Mouse (Mus musculus): ENCODE measurements around the gene Krt12. TPM values are rescaled to one million over a fixed set of nuclear protein-coding genes. Genes with fewer than 3 reads are reported as not detected.

The Krt12 gene
- polyA plus RNA-seq, 1 experiment from 2014 or later = not detected

GRCm38 (mm10) chr11:99416902-99417301 is 5.2 kb downstream of the Krt12 start:
- Histone ChIP-seq H3K9me3 (replicated peaks; ENCODE audit: control insufficient read depth, low read length) (no peaks in the 10 kb centered on the region), H3K9ac (ENCODE audit: low read depth, low read length) (no peak overlapping the region), H3K36me3 (ENCODE audit: control insufficient read depth, insufficient read depth, low read length) (no peaks in the 10 kb centered on the region), H3K4me3 (ENCODE audit: low read depth, low read length) (no peak overlapping the region), H3K27me3 (ENCODE audit: control insufficient read depth, insufficient read depth, low read length) (peaks cover 4% of the 10 kb centered on the region; the same call in 1 of the 2 replicates), H3K27ac (ENCODE audit: low read depth, low read length) (no peak overlapping the region), H3K4me2 (no peak overlapping the region), H3K4me1 (ENCODE audit: control insufficient read depth, insufficient read depth, low read length) (no peaks in the 10 kb centered on the region)
- WGBS (ENCODE audit: insufficient replicate concordance) = 81% methylated on average over 13 of the region's 13 CpGs
- ATAC-seq (replicated peaks; ENCODE audit: insufficient number of reproducible peaks, low FRiP score, low TSS enrichment) = no peak

- 81% methylated on average over 13 of the region's 13 CpGs for WGBS (ENCODE audit: insufficient replicate concordance)
Observed at GRCm38 (mm10) chr11:99414463-99415147, 7.5 kb downstream of the Krt12 start.

GRCm38 (mm10) chr11:99413247-99413646 is 8.8 kb downstream of the Krt12 start:
- H3K27me3 ChIP-seq (ENCODE audit: control insufficient read depth, insufficient read depth, low read length) = peaks cover 6% of the 10 kb centered on the region; the same call in 1 of the 2 replicates
- no peak for ATAC-seq (replicated peaks; ENCODE audit: insufficient number of reproducible peaks, low FRiP score, low TSS enrichment)
- whole genome bisulfite sequencing (ENCODE audit: insufficient replicate concordance) = 18% methylated on average over 6 of the region's 6 CpGs
- H3K4me1 ChIP-seq (ENCODE audit: control insufficient read depth, insufficient read depth, low read length) = no peaks in the 10 kb centered on the region
- H3K36me3 ChIP-seq (ENCODE audit: control insufficient read depth, insufficient read depth, low read length) = no peaks in the 10 kb centered on the region
- H3K4me2 ChIP-seq = no peak overlapping the region
- H3K4me3 ChIP-seq (ENCODE audit: low read depth, low read length) = no peak overlapping the region
- no peak overlapping the region for H3K9ac ChIP-seq (ENCODE audit: low read depth, low read length)
- H3K9me3 ChIP-seq (replicated peaks; ENCODE audit: control insufficient read depth, low read length) = no peaks in the 10 kb centered on the region
- no peak overlapping the region for H3K27ac ChIP-seq (ENCODE audit: low read depth, low read length)

More at GRCm38 (mm10) chr11:99414463-99415147, 7.5 kb downstream of the Krt12 start:
- H3K4me3 ChIP-seq (ENCODE audit: low read depth, low read length) = no peak overlapping the region
- H3K4me1 ChIP-seq (ENCODE audit: control insufficient read depth, insufficient read depth, low read length) = no peaks in the 10 kb centered on the region
- H3K27me3 ChIP-seq (ENCODE audit: control insufficient read depth, insufficient read depth, low read length) = peaks cover 4% of the 10 kb centered on the region; the same call in 1 of the 2 replicates
- no peak for ATAC-seq (replicated peaks; ENCODE audit: insufficient number of reproducible peaks, low FRiP score, low TSS enrichment)
- no peak overlapping the region for H3K9ac ChIP-seq (ENCODE audit: low read depth, low read length)
- no peaks in the 10 kb centered on the region for H3K9me3 ChIP-seq (replicated peaks; ENCODE audit: control insufficient read depth, low read length)
- no peak overlapping the region for H3K27ac ChIP-seq (ENCODE audit: low read depth, low read length)
- H3K4me2 ChIP-seq = no peak overlapping the region
- H3K36me3 ChIP-seq (ENCODE audit: control insufficient read depth, insufficient read depth, low read length) = no peaks in the 10 kb centered on the region

- no peak overlapping the region for H3K4me2 ChIP-seq
- H3K4me1 ChIP-seq (ENCODE audit: control insufficient read depth, insufficient read depth, low read length) = no peaks in the 10 kb centered on the region
- WGBS (ENCODE audit: insufficient replicate concordance) = 71% methylated on average over 10 of the region's 10 CpGs
- H3K4me3 ChIP-seq (ENCODE audit: low read depth, low read length) = no peak overlapping the region
- H3K9ac ChIP-seq (ENCODE audit: low read depth, low read length) = no peak overlapping the region
- ATAC-seq (replicated peaks; ENCODE audit: insufficient number of reproducible peaks, low FRiP score, low TSS enrichment) = no peak
- no peak overlapping the region for H3K27ac ChIP-seq (ENCODE audit: low read depth, low read length)
- H3K36me3 ChIP-seq (ENCODE audit: control insufficient read depth, insufficient read depth, low read length) = no peaks in the 10 kb centered on the region
- 0 out of 2 replicates have a peak, but pooled peaks cover 3% of the 10 kb centered on the region for H3K27me3 ChIP-seq (ENCODE audit: control insufficient read depth, insufficient read depth, low read length)
- H3K9me3 ChIP-seq (replicated peaks; ENCODE audit: control insufficient read depth, low read length) = no peaks in the 10 kb centered on the region
Observed at GRCm38 (mm10) chr11:99406186-99406585, 15.9 kb downstream of the Krt12 start.

GRCm38 (mm10) chr11:99399956-99400549 is 22.0 kb downstream of the Krt12 start:
- Histone ChIP-seq H3K9ac (ENCODE audit: low read depth, low read length) (no peak overlapping the region), H3K9me3 (replicated peaks; ENCODE audit: control insufficient read depth, low read length) (no peaks in the 10 kb centered on the region), H3K27me3 (ENCODE audit: control insufficient read depth, insufficient read depth, low read length) (peaks cover 8% of the 10 kb centered on the region), H3K4me1 (ENCODE audit: control insufficient read depth, insufficient read depth, low read length) (no peaks in the 10 kb centered on the region), H3K27ac (ENCODE audit: low read depth, low read length) (no peak overlapping the region), H3K4me2 (no peak overlapping the region), H3K36me3 (ENCODE audit: control insufficient read depth, insufficient read depth, low read length) (no peaks in the 10 kb centered on the region), H3K4me3 (ENCODE audit: low read depth, low read length) (no peak overlapping the region)
- WGBS (ENCODE audit: insufficient replicate concordance) = 76% methylated on average over 13 of the region's 13 CpGs
- ATAC-seq (replicated peaks; ENCODE audit: insufficient number of reproducible peaks, low FRiP score, low TSS enrichment) = no peak

- no peak for ATAC-seq (replicated peaks; ENCODE audit: insufficient number of reproducible peaks, low FRiP score, low TSS enrichment)
- 54% methylated on average over 8 of the region's 8 CpGs for WGBS (ENCODE audit: insufficient replicate concordance)
Observed at GRCm38 (mm10) chr11:99398832-99399231, 23.2 kb downstream of the Krt12 start.

GRCm38 (mm10) chr11:99398084-99398483 is 24.0 kb downstream of the Krt12 start:
- no peak for ATAC-seq (replicated peaks; ENCODE audit: insufficient number of reproducible peaks, low FRiP score, low TSS enrichment)
- Histone ChIP-seq H3K27ac (ENCODE audit: low read depth, low read length) (no peak overlapping the region), H3K36me3 (ENCODE audit: control insufficient read depth, insufficient read depth, low read length) (no peaks in the 10 kb centered on the region), H3K9me3 (replicated peaks; ENCODE audit: control insufficient read depth, low read length) (no peaks in the 10 kb centered on the region), H3K4me1 (ENCODE audit: control insufficient read depth, insufficient read depth, low read length) (no peaks in the 10 kb centered on the region), H3K27me3 (ENCODE audit: control insufficient read depth, insufficient read depth, low read length) (peaks cover 8% of the 10 kb centered on the region), H3K9ac (ENCODE audit: low read depth, low read length) (no peak overlapping the region), H3K4me2 (no peak overlapping the region), H3K4me3 (ENCODE audit: low read depth, low read length) (no peak overlapping the region)
- 68% methylated on average over 3 of the region's 3 CpGs for WGBS (ENCODE audit: insufficient replicate concordance)

More at GRCm38 (mm10) chr11:99398832-99399231, 23.2 kb downstream of the Krt12 start:
- Histone ChIP-seq H3K27ac (ENCODE audit: low read depth, low read length) (no peak overlapping the region), H3K9ac (ENCODE audit: low read depth, low read length) (no peak overlapping the region), H3K4me2 (no peak overlapping the region), H3K36me3 (ENCODE audit: control insufficient read depth, insufficient read depth, low read length) (no peaks in the 10 kb centered on the region), H3K4me3 (ENCODE audit: low read depth, low read length) (no peak overlapping the region), H3K9me3 (replicated peaks; ENCODE audit: control insufficient read depth, low read length) (no peaks in the 10 kb centered on the region), H3K4me1 (ENCODE audit: control insufficient read depth, insufficient read depth, low read length) (no peaks in the 10 kb centered on the region), H3K27me3 (ENCODE audit: control insufficient read depth, insufficient read depth, low read length) (peaks cover 8% of the 10 kb centered on the region)

- Histone ChIP-seq H3K9me3 (replicated peaks; ENCODE audit: control insufficient read depth, low read length) (no peaks in the 10 kb centered on the region), H3K4me3 (ENCODE audit: low read depth, low read length) (no peak overlapping the region), H3K9ac (ENCODE audit: low read depth, low read length) (no peak overlapping the region), H3K4me1 (ENCODE audit: control insufficient read depth, insufficient read depth, low read length) (no peaks in the 10 kb centered on the region), H3K36me3 (ENCODE audit: control insufficient read depth, insufficient read depth, low read length) (no peaks in the 10 kb centered on the region), H3K4me2 (no peak overlapping the region), H3K27me3 (ENCODE audit: control insufficient read depth, insufficient read depth, low read length) (peaks cover 8% of the 10 kb centered on the region), H3K27ac (ENCODE audit: low read depth, low read length) (no peak overlapping the region)
- ATAC-seq (replicated peaks; ENCODE audit: insufficient number of reproducible peaks, low FRiP score, low TSS enrichment) = no peak
- WGBS (ENCODE audit: insufficient replicate concordance) = 84% methylated on average over 2 of the region's 2 CpGs
Observed at GRCm38 (mm10) chr11:99396661-99397060, 25.4 kb downstream of the Krt12 start.

Data from heart, embryonic 11.5 days (tissue).